Comparison of ENCODE assay signal across 17 mouse cellular contexts in genomic region chr7:35878164-35878563, GRCm38 (mm10).
DNase-seq lines count a peak whose midpoint lies in the region.
"Had no signal": no experiment of that assay in that cellular context is flagged by ENCODE, and none has a peak within 500 bp of the region (broad histone marks: within the 10 kb centered on the region; RNA-seq: fewer than 3 reads in every experiment).

No protein-coding gene starts in this region.

- DNase-seq in layer of hippocampus, adult 11-12 months (ENCODE audit: low spot score), result peak; percentile 26
- DNase-seq in layer of hippocampus, postnatal 25 days (ENCODE audit: extremely low spot score in 1 of 2, low spot score in 1 of 2), result no peak
- DNase-seq in right cerebral cortex, adult 2 months (ENCODE audit: low spot score in 2 of 2), result peak; percentile 29 to 44
- DNase-seq in right cerebral cortex, postnatal 14 days, result no peak
- peak; percentile 29 to 34 for DNase-seq in left cerebral cortex, postnatal 36 days (ENCODE audit: low spot score in 2 of 2)
- no peak for DNase-seq in spleen, adult 12 weeks (ENCODE audit: low spot score)
- DNase-seq in kidney, postnatal 10 days, result no peak
- DNase-seq: adrenal gland, postnatal 36 days; B cell, adult 2 months; cerebellum, adult 18-20 months; cerebellum, postnatal 14 days; gastrocnemius, postnatal 36 days; kidney, adult 18-20 months; layer of hippocampus, postnatal 36 days; liver, postnatal 0 days; retina, postnatal 1 day; thymus, postnatal 14 days had no signal

- intact Hi-C loops in left cerebral cortex, postnatal 36 days (cut with DNase I), result no loop called here

Comparison
In these comparisons a context has a peak if more than half of its experiments do, and no peak if none do; other contexts are left out.
1. DNase-seq: peak in layer of hippocampus, adult 11-12 months (single experiment), right cerebral cortex, adult 2 months (2 of 2) and left cerebral cortex, postnatal 36 days (2 of 2); none in layer of hippocampus, postnatal 25 days (0 of 2), right cerebral cortex, postnatal 14 days (single experiment), spleen, adult 12 weeks (single experiment) and kidney, postnatal 10 days (single experiment).